Mouse (Mus musculus): ENCODE results near the gene Hoxa6.

Hoxa6 gene

DNA sequence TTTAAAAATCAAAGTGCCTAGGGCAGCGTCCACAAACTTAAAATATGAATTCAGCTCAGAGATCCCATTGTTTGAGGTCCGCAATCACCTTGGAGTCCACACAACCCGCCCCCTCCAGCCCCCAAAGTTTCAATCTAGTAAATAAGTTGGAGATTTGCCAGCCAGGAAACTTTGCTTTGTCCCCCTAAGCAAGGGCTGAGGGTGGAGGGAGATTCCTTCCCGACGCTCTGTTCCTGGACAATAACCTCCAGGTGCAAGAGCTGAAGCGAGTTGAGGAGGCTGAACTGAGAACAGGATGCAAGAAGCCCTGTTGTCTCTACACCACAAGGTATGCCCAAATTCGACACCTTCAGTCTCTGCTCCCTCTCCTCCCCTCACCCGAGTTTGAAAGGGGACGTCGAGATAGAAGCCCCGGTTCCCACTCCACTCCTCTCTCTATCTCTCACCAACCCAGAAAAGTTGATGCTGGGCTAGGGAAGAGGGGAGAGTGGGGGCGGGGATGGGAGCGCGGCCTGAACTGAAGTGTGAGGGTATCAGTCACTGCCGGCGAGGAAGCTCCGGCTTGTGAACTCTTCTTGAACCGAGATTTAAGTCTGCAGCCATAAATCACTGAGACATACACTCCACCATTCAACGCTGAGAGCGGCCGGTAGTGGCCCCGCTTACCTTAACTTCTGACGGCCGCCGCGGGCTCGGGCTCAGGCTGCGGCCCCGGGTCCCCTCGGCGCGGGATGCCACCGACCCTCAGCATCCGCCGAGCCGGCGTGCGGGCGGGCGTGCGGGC lies 33.4 kb downstream of the Hoxa6 start:
- no peak for DNase-seq

DNA sequence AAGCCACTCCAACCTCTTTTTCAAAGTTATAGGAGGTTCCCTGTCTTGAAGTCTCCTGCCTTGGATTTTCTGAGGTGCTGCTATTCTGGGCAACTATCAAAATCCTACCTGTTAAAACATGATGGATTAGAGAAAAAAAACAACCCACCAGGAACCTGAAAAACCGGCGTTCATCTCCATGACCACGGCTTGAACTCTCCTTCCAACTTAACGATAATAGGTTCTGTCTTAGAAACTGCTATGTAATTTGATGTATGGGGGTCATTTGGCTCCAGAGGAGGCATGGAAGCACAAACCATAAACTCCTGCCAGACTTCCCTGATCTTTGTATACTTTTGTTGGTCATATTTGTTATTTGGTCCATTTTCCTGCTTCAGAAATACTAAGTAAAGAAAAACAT lies 34.9 kb downstream of the Hoxa6 start:
- no peak for DNase-seq

DNA sequence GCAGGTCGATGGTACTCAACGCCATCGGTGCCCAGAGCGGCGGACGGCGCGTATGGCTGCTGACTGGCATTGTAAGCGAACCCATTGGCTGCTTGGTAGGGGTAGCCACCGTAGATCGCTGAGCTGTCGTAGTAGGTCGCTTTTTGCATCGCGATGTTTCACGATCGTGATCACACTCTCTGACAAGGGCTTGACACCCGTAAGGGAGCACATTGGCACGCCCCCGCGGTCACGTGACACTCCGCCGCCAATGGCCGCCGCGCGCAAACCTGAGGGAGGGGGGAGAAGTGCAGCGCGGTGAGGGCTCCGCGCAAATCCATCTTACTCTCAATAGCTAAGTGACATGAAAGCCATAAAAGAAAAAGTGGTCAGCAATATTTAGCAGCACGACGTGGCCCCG lies 36.0 kb downstream of the Hoxa6 start:
- no peak for DNase-seq

DNA sequence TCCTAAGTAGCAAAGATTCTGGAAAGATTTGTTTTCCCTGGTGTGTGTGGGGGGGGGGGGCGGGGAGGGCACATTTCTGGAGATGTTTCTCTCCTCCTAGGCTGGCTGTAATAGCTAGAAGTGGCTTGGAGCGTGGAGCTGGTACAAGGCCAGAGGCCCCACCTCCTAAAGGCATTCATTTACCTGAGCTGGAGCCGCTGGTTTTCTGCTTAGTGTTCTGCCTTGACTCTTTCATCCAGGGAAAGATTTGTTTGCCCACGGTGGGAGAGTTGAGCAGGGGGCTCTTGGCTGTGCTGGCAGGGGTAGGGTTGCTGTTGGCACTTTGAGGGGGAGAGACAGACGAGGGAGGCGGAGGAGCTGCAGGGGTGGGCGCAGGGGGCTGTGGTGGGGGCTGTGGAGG lies 36.6 kb downstream of the Hoxa6 start:
- no peak for DNase-seq

DNA sequence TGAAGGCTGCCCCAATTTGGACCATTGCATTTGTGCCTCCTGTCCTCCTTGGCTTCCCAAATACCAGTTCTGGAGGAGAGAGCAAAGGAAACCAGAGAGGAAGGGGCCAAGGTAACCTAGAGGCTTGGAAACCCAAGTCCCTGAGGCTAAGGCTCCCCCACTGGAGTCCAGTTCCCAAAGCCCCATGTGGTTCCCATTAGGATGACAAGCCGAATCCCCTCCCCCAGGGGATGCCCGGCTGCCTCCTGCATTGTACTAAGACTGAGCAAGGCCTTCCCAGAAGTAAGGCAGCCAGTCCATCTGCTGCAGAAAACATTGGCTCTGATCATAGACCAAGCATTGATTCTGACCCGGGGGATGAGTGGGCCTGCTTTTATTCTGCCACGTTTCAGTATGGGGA lies 37.2 kb downstream of the Hoxa6 start:
- DNase-seq, result no peak

DNA sequence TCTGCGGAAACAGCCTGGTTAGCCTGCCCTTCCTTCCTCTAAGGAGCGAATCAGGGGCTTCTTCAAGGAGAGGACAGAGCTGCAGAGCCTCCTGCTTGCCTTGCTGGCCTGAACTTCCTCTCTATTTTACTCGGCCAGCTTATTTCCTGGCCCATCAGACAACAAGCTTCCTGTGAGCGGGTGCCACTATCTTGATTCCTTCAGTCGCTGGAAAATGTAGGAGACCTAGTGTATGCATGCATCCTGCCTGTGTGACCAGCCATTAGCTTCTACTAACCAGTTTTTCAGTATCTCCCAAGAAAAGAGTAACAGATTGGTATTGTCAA lies 37.7 kb downstream of the Hoxa6 start:
- no peak for DNase-seq

DNA sequence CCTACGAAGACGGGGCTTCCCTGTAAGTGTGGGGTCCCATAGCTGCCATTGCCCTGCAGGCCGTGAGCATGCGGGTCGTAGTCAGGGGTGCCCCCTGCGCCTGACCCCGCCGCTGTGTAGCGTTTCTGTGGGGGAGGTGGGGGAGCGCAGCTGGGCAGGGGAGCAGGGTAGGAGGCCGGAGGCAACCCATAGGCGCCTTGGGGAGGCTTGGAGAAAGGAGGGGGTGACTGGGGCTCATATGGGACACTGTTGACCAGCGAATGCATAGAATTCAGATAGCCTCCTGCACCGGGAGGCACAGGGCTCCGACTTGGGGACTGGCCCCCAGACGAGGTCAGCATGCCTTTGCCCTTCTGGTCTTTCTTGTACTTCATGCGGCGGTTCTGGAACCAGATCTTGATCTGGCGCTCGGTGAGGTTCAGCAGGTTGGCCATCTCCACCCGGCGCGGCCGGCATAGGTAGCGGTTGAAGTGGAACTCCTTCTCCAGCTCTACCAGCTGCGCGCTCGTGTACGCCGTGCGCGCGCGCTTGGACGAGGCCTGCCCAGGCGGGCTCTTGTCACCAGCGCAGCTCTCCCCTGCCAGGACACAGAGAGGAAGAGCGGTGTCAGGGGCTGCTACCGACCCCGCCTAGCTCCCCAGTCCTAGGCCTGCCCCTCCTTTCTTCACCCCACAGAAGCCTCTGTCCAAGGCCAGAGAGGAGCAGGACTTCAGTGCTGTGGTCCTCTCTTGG lies 38.2 kb downstream of the Hoxa6 start:
- DNase-seq, result no peak

DNA sequence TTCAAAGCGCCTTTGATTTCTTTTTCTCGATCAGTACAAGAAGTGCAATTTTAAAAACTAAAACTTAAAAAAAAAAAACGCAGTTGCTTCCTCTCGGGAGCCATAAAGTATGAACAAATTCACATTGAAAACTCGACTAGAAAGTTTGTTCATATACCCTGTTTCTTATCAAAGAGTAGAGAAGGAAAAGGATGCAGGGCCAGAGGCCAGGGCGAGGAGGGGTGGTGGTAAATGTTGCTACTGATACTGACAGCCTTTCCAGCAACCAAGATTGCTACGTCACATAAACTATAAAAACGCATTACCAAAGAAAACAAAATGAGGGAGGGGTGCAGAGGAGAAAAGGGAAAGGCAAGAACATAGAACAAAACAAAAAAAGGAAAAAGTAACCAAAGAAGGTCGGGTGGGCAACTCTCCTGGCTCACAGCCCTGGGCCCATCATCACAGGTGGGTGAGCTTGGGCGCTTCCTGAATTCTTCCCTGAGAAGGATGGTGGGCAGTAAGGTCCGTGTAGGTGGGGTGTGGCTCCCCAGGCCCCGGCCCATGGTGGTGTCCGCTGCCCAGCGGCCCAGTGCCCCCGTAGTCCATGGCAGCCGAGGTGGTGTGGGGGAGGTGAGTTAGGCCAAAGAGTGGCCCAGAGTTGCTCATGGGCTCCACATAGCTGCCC lies 38.9 kb downstream of the Hoxa6 start:
- no peak for DNase-seq

DNA sequence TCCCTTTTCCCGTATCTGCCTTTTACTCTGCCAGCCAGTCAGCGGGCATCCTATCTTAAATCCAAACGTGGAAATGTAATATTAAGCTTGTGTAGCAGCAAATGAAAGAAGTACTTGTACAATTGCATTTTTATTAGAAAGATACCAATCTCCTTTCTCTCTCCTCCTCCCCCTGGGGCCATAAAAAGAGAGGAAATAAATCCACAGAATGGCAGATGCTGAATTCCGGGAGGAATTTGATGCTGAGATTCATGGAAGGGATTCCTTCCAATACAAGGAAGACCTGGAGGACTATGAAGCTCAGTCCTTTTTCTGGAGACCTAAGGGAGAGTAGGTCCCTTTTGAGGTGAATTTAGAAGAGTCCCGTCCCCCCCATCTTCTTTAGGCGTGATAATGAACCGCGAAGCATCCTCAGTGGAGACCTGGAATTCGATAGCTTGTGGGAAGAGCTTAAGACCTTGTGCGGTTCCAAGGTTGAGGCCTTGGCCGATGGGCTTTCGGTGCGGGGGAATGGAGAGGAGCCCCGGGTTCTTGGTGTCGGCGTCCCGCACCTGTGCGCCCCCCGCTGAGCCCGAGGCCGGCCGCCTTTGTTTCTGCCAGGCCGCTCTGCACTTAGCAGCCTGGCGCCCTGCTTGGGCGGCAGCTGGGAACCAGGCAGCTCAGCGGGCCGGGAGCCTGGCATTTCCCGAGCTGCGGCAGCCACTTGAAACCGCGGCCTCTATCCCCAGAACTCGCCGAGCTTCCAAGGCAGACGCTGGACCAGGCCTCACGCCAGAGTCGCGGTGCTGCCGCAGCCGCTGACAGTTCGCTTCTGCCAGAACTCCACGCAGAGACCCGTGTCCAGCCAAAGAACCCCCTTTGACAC lies 40.1 kb downstream of the Hoxa6 start:
- DNase-seq, result no peak

DNA sequence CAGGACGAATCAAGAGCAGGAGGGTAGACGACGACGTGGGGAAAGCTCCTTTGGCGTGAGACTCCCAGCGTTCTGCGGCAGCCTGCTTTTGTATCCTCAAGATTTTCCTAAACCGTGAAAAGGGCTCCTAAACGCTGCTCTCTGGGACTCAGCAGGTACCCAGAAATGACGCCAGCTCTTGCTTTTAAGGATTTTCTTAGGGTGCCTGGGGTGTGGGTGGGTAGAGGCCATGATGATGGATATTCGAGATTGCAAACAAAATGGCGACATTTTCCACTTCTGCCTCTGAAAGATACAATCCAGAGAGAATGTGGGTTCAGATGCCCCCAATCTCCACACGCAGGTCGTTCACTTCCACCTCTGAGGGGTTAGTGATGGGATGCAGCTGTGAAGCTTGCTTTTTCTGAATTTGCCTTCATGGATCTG lies 40.8 kb downstream of the Hoxa6 start:
- no peak for DNase-seq

DNA sequence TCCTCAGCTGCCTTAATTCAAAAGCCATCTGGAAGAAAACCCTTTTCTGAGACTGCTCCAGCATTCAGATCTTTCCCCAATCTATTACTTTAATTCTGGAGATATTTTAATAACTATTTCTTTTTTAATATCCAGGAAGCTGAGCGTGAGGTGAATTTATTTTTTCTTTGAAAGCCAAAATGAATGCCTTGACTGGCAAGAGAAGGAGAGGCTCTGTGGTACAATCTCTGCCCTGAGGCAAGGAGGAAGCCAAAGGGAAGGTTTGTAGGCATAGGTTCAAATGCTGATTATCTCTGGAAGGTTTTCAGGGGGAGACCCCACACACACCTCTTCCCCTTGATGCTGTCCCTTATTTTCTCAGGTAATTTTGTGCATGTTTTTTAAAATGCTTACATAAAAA lies 41.3 kb downstream of the Hoxa6 start:
- DNase-seq, result no peak

DNA sequence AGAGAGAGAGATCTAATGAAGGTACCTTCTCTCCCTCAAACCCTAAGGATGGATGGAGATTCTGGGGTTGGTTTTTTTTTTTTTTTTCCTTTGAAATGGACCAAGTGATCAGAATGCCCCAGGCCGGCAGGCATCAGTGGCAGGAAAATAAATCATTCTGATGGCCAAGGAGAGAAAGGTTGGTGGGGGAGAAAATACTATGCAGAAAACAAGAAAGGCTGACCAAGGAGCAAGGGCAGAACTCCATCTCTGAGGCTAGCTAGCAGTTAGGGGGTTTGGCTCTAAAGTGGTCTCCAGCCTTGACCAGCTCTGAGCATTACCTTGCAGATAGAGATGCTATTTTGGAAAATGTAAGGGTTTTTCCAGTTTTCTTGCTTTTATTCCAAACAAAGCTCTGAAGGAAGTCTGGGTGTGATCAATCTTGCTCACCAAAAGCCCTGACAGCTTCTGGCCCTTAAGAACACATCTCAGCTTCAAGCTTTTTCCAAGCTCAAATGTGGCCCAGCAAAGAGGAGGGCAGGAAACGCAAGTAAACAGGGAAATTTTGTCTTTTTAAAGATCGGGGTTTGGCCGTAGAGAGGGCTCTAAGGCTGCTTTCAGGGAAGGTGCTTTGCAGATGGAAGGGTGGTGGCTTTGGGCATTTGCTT lies 42.0 kb downstream of the Hoxa6 start:
- no peak for DNase-seq

DNA sequence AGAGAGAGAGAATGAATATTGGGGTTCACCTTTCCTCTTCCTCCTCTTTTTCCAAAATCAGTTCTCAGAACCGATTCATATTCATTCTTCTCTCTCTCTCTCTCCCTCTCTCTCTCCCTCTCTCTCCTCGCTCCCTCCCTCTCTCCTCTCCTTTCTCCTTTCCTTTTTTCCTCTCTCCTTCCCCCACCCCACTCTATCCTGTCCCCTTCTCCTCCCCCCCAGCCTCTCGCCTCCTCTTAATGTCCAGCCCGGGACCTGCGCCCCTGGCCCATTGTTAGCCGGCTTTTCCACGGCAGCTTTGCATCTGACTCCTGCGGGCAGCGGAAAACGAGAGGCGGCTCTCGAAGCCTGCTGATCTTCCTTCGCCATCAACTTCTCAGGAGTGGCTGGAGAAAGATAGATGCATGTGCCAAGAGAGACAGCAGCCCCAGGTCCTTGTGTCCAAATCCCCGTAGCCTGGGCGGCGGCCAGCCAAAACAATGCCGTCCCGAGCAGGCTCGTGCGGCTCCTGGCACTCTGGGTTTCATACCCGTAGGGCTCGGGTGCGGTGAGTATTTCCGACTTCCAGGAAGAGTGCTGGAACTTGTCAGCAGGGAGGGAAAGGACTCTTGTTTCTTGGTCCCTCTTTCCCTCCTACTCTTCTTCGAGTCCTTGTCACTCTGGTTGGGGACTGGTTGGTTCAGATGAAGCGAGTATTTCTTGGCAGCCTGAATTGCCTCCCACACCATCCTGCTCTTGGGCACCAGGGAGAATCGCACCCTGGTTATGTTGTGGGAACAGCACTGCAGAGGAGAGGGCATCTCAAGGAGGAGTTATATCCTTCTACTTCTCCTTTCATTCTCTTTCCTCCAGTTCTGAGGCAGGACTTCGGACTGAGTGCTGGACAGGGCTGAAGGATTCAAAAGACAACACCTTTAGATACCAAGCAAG lies 42.8 kb downstream of the Hoxa6 start:
- no peak for DNase-seq

DNA sequence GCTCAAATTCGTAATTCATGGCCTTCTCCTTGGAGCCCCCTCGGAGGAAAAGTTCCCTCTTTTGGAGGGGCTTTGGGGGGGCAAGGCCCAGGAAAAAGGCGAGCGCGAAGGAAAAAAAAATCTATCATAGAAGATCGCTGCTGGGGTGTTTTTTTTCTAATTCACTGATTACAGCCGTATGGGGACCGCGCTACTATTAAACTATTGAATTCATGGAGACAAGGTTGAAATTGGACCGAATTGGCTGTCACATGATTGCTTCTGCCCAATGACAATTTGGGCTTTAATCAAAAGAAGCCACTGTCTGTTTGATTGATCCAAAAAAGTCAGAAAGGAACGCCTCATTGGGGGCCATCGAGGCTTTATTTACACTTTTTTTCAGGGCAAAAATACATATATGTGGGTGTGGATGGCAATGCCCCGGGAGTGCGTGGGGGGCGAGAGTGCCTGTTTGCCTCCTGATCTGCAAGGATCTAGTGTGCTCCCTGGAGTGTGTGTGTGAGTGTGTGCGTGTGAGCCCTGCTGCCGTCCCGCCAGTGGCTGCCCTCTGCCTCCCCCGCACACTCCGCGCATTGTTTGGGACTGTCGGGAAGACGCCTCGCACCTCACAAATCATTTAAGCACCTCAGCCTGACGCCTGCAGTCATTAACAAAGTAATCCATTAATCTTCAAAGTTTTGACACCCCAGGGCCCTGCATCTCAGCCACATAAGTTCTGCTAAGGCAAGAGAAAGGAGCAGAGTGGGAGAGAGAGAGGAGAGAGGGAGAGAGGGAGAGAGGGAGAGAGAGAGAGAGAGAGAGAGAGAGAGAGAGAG lies 43.7 kb downstream of the Hoxa6 start, which contains the start of gene Hoxa2:
Hoxa2 (minus strand) TSS at position 206 of the 815 bp plus-strand sequence.
- DNase-seq, result no peak

DNA sequence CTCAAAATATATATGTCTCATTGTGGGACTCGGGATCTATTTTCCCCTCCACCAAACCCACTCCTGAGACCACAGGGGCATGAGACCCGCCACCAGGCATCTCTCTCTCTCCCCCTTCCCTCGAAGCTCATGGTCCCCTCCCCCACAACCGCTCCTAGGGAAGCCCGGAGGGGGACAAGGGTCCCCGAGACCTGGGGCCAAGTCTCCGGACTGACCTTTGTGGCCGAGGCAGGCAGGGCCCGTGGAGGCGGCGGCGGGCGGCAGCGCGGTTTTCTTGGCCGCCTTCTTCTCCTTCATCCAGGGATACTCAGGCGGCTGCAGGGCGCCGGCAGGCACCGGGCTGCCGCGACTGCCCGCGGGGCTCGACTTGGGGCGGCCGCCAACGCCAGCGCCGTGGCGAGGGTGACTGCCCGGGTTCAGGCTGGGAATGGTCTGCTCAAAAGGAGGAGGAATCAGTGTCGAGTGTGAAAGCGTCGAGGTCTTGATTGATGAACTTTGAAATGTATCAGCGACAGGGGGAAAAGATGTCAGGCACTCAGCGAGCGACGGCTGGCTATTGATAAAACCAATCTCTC lies 44.4 kb downstream of the Hoxa6 start:
- DNase-seq, result no peak

DNA sequence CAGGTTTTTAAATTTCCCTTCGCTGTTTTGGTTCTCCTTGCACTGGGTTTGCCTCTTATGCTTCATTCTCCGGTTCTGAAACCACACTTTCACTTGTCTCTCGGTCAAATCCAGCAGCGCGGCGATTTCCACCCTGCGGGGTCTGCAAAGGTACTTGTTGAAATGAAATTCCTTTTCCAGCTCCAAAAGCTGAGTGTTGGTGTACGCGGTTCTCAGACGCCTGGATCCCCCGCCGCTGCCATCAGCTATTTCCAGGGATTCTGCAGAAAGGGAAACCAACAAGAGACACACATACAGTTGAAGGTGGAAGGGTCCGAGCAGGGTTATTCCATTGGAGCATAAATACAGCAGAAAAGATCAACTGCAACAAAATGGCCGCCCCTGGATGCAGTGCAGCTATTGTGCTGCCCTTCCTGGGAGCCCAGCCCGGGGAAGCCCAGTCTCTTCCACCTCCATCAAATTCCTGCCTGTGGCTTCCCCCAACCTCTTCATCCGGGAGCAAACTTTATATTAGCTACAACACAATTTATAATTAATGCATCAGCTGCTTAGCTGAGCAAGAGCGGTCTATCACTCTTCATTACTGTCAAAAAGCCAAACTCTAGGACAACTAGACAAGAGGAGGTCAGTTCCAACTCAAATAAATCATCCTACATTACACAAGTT lies 45.0 kb downstream of the Hoxa6 start:
- DNase-seq, result no peak

DNA sequence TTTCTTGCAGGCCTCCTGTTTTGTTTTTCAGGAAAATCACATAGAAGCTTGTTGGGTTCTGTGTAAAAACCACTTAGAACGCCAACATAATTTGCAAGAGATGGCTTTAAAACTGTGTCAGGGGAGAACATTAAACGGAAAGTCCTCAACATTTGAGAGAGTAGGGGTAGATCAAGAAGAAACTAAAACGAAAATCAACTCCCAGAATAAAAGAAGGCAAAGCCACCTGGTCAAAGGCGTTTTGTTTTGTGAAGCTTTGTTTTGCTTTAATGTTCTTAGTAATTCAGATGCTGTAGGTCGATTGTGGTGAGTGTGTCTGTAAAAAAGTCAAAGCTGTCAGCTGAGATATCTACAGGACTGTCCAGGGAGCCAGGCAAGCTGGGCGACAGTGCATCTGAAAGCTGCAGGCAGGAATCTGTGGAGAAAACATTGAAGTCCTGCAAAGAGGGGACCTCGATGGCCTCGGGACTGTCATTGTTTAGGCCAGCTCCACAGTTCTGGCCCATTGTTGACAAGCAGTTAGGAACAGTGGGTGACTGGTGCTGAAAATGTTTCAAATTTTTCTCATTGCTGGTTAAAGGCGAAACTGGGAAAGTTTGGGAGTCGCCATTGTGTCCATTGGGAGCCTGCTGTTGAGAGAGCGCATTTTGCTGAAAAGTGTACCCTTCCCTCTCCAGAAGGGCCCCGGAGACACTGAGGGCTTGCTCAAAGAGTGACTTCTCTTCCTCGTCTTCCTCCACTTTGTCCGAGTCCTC lies 45.7 kb downstream of the Hoxa6 start:
- no peak for DNase-seq

DNA sequence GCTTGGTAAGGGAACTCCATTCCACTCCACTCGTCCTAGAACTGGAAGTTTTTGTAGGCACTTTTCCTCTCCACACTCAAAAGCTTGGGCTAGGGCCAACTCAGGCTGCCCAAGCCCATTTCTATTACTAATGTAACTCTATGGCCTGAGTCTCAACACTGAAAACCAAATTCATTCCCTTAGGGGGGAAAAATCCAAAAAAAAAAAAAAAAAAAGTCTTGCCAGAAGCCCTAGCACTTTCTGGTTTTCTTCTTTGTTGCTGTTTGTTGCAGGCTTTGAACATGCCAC lies 46.5 kb downstream of the Hoxa6 start:
- DNase-seq, result no peak

Data from thymus, postnatal 14 days (tissue).